Mouse (Mus musculus): ENCODE measurements around the gene Dppa2. TPM values are rescaled to one million over a fixed set of nuclear protein-coding genes. Genes with fewer than 3 reads are reported as not detected.
"Not testable (repeated sequence)": the region's sequence is repeated elsewhere in the genome, so short reads cannot be mapped to it uniquely, and the experiment has no call there.

Gene Dppa2
- polyA plus RNA-seq, 1 experiment from 2014 or later: 0.09 TPM

GRCm38 (mm10) chr16:48282801-48283200 lies 20.9 kb upstream of the Dppa2 start:
- no peak overlapping the region for H3K9ac ChIP-seq (ENCODE audit: low read depth, low read length)
- no peak for ATAC-seq
- H3K4me1 ChIP-seq (replicated peaks; ENCODE audit: control insufficient read depth, insufficient read depth, low read length): no peaks in the 10 kb centered on the region
- no peak for TF ChIP-seq CTCF (IDR thresholded peaks at IDR 0.05; ENCODE audit: low read depth)
- no peak overlapping the region for H3K4me3 ChIP-seq (ENCODE audit: low read depth, low read length)
- H3K4me2 ChIP-seq (replicated peaks; ENCODE audit: low read depth): no peak overlapping the region
- H3K9me3 ChIP-seq (ENCODE audit: control insufficient read depth): no peaks in the 10 kb centered on the region
- H3K27me3 ChIP-seq (replicated peaks; ENCODE audit: control insufficient read depth, insufficient read depth, low read length): no peaks in the 10 kb centered on the region
- no peaks in the 10 kb centered on the region for H3K36me3 ChIP-seq (ENCODE audit: control insufficient read depth, insufficient read depth)
- 67% methylated on average over 1 of the region's 1 CpGs for WGBS
- H3K27ac ChIP-seq (ENCODE audit: low read depth, low read length): no peak overlapping the region

DNA sequence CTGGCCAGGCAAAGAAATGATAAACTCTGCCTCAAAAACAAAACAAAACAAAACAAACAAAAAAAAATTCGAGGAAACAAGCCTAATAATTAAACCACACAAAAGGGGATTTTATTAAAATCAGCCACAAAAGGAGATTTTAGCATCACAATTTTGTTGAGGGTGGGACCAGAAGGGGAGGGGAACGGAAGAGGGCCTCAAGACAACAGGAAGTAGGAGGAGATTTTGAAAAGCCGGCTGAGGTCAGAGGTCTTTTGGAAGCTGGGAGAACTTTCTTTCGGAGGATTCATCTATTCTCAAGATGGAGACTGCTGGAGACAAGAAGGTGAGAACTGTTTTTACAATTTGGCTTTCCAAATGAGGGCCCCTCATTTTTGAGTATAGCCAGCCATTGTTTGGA lies 20.2 kb upstream of the Dppa2 start, which contains the start of gene Dppa4:
Gene Dppa4 (plus strand): TSS at position 217 of the 400 bp plus-strand sequence.
- Histone ChIP-seq H3K4me2 (replicated peaks; ENCODE audit: low read depth) (no peak within 1 kb of the TSS), H3K4me3 (ENCODE audit: low read depth, low read length) (no peak within 1 kb of the TSS), H3K27ac (ENCODE audit: low read depth, low read length) (no peak within 1 kb of the TSS), H3K9me3 (ENCODE audit: control insufficient read depth) (no peaks in the 10 kb centered on the region), H3K4me1 (replicated peaks; ENCODE audit: control insufficient read depth, insufficient read depth, low read length) (no peaks in the 10 kb centered on the region), H3K9ac (ENCODE audit: low read depth, low read length) (no peak within 1 kb of the TSS), H3K27me3 (replicated peaks; ENCODE audit: control insufficient read depth, insufficient read depth, low read length) (no peaks in the 10 kb centered on the region), H3K36me3 (ENCODE audit: control insufficient read depth, insufficient read depth) (no peaks in the 10 kb centered on the region)
- 75% methylated on average over 4 of the region's 4 CpGs for WGBS
- no peak for ATAC-seq
- TF ChIP-seq CTCF (IDR thresholded peaks at IDR 0.05; ENCODE audit: low read depth): no peak

- Histone ChIP-seq H3K4me3 (ENCODE audit: low read depth, low read length) (no peak overlapping the region), H3K4me2 (replicated peaks; ENCODE audit: low read depth) (no peak overlapping the region), H3K27ac (ENCODE audit: low read depth, low read length) (no peak overlapping the region), H3K4me1 (replicated peaks; ENCODE audit: control insufficient read depth, insufficient read depth, low read length) (no peaks in the 10 kb centered on the region), H3K9ac (ENCODE audit: low read depth, low read length) (no peak overlapping the region), H3K36me3 (ENCODE audit: control insufficient read depth, insufficient read depth) (no peaks in the 10 kb centered on the region), H3K9me3 (ENCODE audit: control insufficient read depth) (no peaks in the 10 kb centered on the region), H3K27me3 (replicated peaks; ENCODE audit: control insufficient read depth, insufficient read depth, low read length) (no peaks in the 10 kb centered on the region)
- no peak for TF ChIP-seq CTCF (IDR thresholded peaks at IDR 0.05; ENCODE audit: low read depth)
- no peak for ATAC-seq
- WGBS: 92% methylated on average over 4 of the region's 4 CpGs
These were observed 18.2 kb upstream of the Dppa2 start for GRCm38 (mm10) chr16:48285517-48285916.

GRCm38 (mm10) chr16:48297384-48298136 lies 6.1 kb upstream of the Dppa2 start:
- no peaks in the 10 kb centered on the region for H3K36me3 ChIP-seq (ENCODE audit: control insufficient read depth, insufficient read depth)
- 37% methylated on average over 14 of the region's 14 CpGs for WGBS
- no peak for TF ChIP-seq CTCF (IDR thresholded peaks at IDR 0.05; ENCODE audit: low read depth)
- no peaks in the 10 kb centered on the region for H3K4me1 ChIP-seq (replicated peaks; ENCODE audit: control insufficient read depth, insufficient read depth, low read length)
- H3K27me3 ChIP-seq (replicated peaks; ENCODE audit: control insufficient read depth, insufficient read depth, low read length): no peaks in the 10 kb centered on the region
- H3K9me3 ChIP-seq (ENCODE audit: control insufficient read depth): no peaks in the 10 kb centered on the region
- no peak for ATAC-seq
- no peak overlapping the region for H3K27ac ChIP-seq (ENCODE audit: low read depth, low read length)
- H3K4me3 ChIP-seq (ENCODE audit: low read depth, low read length): no peak overlapping the region
- H3K4me2 ChIP-seq (replicated peaks; ENCODE audit: low read depth): no peak overlapping the region
- no peak overlapping the region for H3K9ac ChIP-seq (ENCODE audit: low read depth, low read length)

GRCm38 (mm10) chr16:48299884-48300283 lies 3.8 kb upstream of the Dppa2 start:
- TF ChIP-seq CTCF (IDR thresholded peaks at IDR 0.05; ENCODE audit: low read depth): no peak
- H3K4me3 ChIP-seq (ENCODE audit: low read depth, low read length): no peak overlapping the region

DNA sequence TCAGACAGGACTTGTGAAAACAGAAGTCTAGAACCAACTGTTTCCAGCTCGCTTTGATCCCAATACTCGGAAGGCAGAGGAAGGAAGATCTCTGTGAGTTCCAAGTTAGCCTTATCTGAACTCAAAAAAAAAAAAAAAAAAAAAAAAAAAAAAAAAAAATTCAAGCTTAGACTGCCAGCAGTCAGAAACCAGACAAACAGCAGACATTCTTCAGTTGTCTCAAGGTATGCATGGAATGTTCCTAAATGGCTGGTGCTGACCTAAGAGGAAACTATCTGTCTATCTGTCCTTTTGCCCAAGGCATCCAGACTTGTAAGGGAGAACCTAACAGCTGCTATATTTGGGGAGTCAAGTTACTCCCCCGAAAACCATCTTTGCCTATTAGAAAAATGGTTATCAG lies 275 bp downstream of the Dppa2 start:
- ATAC-seq: no peak
- Histone ChIP-seq H3K27ac (ENCODE audit: low read depth, low read length) (no peak overlapping the region), H3K4me1 (replicated peaks; ENCODE audit: control insufficient read depth, insufficient read depth, low read length) (no peaks in the 10 kb centered on the region), H3K4me2 (replicated peaks; ENCODE audit: low read depth) (no peak overlapping the region), H3K27me3 (replicated peaks; ENCODE audit: control insufficient read depth, insufficient read depth, low read length) (no peaks in the 10 kb centered on the region), H3K9me3 (ENCODE audit: control insufficient read depth) (no peaks in the 10 kb centered on the region), H3K9ac (ENCODE audit: low read depth, low read length) (no peak overlapping the region), H3K36me3 (ENCODE audit: control insufficient read depth, insufficient read depth) (no peaks in the 10 kb centered on the region), H3K4me3 (ENCODE audit: low read depth, low read length) (no peak overlapping the region)
- no peak for TF ChIP-seq CTCF (IDR thresholded peaks at IDR 0.05; ENCODE audit: low read depth)
- WGBS: 69% methylated on average over 3 of the region's 3 CpGs

More at GRCm38 (mm10) chr16:48299884-48300283, 3.8 kb upstream of the Dppa2 start:
- Histone ChIP-seq H3K4me1 (replicated peaks; ENCODE audit: control insufficient read depth, insufficient read depth, low read length) (no peaks in the 10 kb centered on the region), H3K36me3 (ENCODE audit: control insufficient read depth, insufficient read depth) (no peaks in the 10 kb centered on the region), H3K27me3 (replicated peaks; ENCODE audit: control insufficient read depth, insufficient read depth, low read length) (no peaks in the 10 kb centered on the region), H3K27ac (ENCODE audit: low read depth, low read length) (no peak overlapping the region), H3K9ac (ENCODE audit: low read depth, low read length) (no peak overlapping the region), H3K4me2 (replicated peaks; ENCODE audit: low read depth) (no peak overlapping the region), H3K9me3 (ENCODE audit: control insufficient read depth) (no peaks in the 10 kb centered on the region)
- WGBS: 75% methylated on average over 3 of the region's 3 CpGs
- ATAC-seq: no peak

DNA sequence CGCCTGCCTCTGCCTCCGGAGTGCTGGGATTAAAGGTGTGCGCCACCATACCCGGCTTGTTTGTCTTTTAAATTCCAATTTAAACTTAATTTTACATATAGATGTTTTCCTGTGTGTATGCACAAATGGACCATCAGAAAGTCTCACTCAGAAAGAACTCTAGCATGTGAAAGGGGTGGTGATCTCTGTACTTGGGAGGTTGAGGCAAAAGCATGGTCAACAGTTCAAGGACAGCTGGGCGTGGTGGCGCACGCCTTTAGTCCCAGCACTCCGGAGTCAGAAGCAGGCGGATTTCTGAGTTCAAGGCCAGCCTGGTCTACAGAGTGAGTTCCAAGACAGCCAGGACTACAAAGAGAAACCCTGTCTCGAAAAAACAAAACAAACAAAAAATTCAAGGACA lies 5.2 kb downstream of the Dppa2 start:
- not testable (repeated sequence) for H3K36me3 ChIP-seq (ENCODE audit: control insufficient read depth, insufficient read depth); ATAC-seq; H3K9ac ChIP-seq (ENCODE audit: low read depth, low read length); H3K27ac ChIP-seq (ENCODE audit: low read depth, low read length); H3K27me3 ChIP-seq (replicated peaks; ENCODE audit: control insufficient read depth, insufficient read depth, low read length); H3K4me1 ChIP-seq (replicated peaks; ENCODE audit: control insufficient read depth, insufficient read depth, low read length); H3K4me3 ChIP-seq (ENCODE audit: low read depth, low read length); H3K9me3 ChIP-seq (ENCODE audit: control insufficient read depth); H3K4me2 ChIP-seq (replicated peaks; ENCODE audit: low read depth)
- WGBS: 90% methylated on average over 10 of the region's 10 CpGs
